Mouse (Mus musculus) embryonic stem cell, embryonic (primary cell): Measurements from ENCODE around the gene Kri1.

Experiments used
- CTCF ChIA-PET, 4 experiments: fragments of 300-600 bp in 2 of 4; fragments of 350-600 bp in 2 of 4; sonication (Branson Sonifier 250); formaldehyde crosslinking; loops; one replicate each; lab custom pipeline; 2022; ENCODE audit warnings: inconsistent platforms in 2 of 4; lab: Charles Lee
- POLR2A ChIA-PET, 4 experiments: fragments of 300-600 bp in 2 of 4; fragments of 350-600 bp in 2 of 4; sonication (Branson Sonifier 250); formaldehyde crosslinking; loops; one replicate each; lab custom pipeline; 2022; ENCODE audit warnings: antibody characterized with exemption in 4 of 4, inconsistent platforms in 1 of 4; lab: Charles Lee

Gene Kri1

DNA sequence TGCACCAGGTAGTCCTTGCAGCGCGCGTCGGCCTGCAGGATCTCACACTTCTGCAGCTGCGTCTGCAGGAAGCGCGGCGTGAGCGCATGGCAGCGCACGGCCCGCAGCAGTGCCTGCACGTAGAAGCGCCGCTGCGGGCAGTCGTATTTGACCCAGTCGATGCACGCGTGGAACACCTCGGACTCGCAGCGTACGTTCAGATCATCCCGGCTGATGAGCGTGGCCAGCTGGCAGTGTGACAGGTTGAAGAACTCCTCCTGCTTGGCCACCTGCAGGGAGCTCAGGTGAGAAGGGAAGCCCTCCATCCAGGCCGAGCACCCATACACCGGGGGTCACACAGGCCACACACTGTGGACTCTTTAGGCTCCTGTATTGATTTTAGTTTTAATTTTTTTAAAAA lies 54.0 kb downstream of the Kri1 start:
- CTCF ChIA-PET = interaction anchor here (0.5 to 1.6 kb wide), 9 partner anchors 10 to 97 kb away, joined by 3 to 8 read pairs (median 4); no protein-coding TSS in a partner anchor
- POLR2A ChIA-PET = interaction anchor here (0.6 to 2.3 kb wide), 16 partner anchors 9 to 176 kb away, joined by 3 to 27 read pairs (median 5); partner anchors contain the start of genes Cdkn2d (in 2 of the 4), Gm38431 (in 1 of the 4), Kri1 (in 1 of the 4) and Raver1 (in 1 of the 4)

DNA sequence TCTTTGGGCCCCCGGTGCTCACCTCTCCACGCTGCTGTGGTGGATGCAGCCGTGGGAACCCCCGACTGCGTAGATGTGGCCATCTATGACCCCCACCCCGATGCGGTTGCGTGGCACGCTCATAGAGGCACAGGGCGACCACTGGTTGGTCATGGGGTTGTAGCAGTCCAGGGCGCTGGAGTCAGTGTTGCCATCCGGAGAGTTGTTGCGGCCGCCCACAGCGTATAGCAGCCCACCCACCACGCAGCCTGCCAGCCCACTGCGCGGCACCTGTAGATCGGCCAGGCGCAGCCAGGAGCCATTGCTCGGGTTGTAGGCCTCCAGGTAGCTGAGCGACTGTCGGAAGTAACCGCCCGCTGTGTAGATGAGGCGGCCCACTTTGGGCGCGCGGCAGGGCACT lies 54.4 kb downstream of the Kri1 start:
- ChIA-PET CTCF (interaction anchor here in 3 of 4 experiments (0.6 to 1.6 kb wide), 8 partner anchors 9 to 72 kb away, joined by 3 to 8 read pairs (median 4); no protein-coding TSS in a partner anchor), POLR2A (interaction anchor here (0.6 to 2.3 kb wide), 13 partner anchors 8 to 176 kb away, joined by 3 to 27 read pairs (median 6); partner anchors contain the start of genes Cdkn2d (in 2 of the 4), Gm38431 (in 1 of the 4), Kri1 (in 1 of the 4) and Raver1 (in 1 of the 4))

DNA sequence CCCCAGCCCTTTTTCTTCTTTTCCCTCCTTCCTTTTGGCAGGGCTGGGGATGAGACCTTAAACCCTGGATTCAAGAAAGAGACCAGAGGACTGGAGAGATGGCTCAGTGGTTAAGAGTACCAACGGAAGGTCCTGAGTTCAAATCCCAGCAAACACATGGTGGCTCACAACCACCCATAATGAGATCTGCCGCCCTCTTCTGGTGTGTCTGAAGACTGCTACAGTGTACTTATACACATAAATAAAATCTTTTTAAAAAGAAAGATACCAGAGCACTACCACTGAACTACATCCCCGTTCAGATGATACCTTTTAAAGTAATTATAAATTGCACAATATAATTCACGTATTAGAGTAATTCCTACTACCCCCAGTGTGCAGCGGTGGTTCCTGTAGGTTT lies 54.9 kb downstream of the Kri1 start:
- ChIA-PET CTCF (interaction anchor here in 2 of 4 experiments (0.7 to 1.4 kb wide), 3 partner anchors 9 to 12 kb away, joined by 3 to 8 read pairs (median 5); no protein-coding TSS in a partner anchor), POLR2A (interaction anchor here in 2 of 4 experiments (1.1 to 2.3 kb wide), 4 partner anchors 9 to 58 kb away, joined by 3 to 27 read pairs (median 8); partner anchors contain the start of gene Cdkn2d (in 1 of the 2))

DNA sequence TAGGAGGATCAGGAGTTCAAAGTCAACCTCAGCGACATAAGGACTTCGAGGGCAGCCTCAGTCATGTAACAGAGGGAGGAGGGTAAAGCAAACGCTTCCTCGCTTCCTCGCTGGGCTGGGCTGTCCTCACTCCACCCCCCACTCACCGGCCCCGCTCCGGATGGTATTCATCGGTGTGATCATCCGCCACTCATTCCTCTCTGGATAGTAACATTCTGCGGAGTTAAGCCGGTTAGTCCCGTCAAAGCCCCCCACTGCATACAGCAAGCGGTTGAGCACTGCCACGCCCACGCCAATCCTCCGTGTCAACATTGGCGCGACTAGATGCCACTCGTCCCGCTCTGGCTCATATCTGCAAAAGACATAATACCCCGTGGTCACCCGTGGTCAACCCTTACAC lies 56.2 kb downstream of the Kri1 start:
- ChIA-PET CTCF (interaction anchor here in 1 of 4 experiments (0.6 to 1.8 kb wide), 2 partner anchors 11 to 380 kb away, joined by 3 to 6 read pairs; no protein-coding TSS in a partner anchor), POLR2A (interaction anchor here in 2 of 4 experiments (1.1 to 12.2 kb wide), 3 partner anchors 8 to 11 kb away, joined by 3 to 223 read pairs (median 7); partner anchors contain the start of gene Keap1 (in 1 of the 2))

DNA sequence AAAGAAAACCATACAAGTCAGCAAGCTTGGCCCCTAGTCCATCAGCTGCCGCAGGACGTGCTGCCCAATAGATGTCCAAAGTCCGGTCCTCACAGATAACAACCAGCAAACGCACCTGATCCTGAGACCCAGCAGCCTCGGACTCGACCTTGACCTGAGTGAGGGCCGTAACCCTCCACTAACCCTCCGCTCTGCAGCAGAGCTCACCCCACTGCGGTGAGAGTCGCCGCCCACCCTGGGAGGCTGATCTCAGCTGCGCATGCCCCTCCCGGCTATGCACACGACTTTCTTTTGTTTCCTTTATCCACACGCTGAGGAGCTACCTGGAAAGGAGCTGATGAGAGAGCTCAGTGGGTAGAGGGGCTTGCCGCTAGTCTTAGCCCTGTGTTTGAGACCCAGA lies 60.4 kb downstream of the Kri1 start:
- ChIA-PET POLR2A (interaction anchor here (0.5 to 12.2 kb wide), 23 partner anchors 10 to 673 kb away, joined by 3 to 223 read pairs (median 4); partner anchors contain the start of genes Keap1 (in 3 of the 4), Cdkn2d (in 2 of the 4), Carm1 (in 1 of the 4) and Gm38431 (in 1 of the 4)), CTCF (interaction anchor here (0.6 to 8.2 kb wide), 15 partner anchors 11 to 236 kb away, joined by 3 to 103 read pairs (median 5); partner anchors contain the start of genes Cdkn2d (in 2 of the 4), Ap1m2 (in 1 of the 4) and Keap1 (in 1 of the 4))

DNA sequence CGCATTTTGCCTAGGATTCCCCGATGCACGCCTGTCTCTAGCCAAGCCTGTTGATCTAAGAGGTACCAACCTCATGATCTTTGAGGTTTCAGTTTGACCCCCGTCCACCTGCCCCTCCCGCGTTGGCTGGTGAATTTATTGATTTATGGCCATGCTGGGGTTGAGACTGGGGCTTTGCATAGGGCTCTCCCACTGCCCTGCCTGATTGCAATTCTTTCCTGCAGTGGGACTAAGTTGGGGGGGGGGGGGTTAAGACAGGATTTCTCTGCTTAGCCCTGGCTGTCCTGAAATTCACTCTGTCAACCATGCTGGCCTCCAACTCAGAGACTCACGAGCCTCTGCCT lies 62.4 kb downstream of the Kri1 start:
- ChIA-PET CTCF (interaction anchor here in 3 of 4 experiments (0.5 to 8.2 kb wide), 10 partner anchors 13 to 320 kb away, joined by 3 to 103 read pairs (median 4); partner anchors contain the start of genes Keap1 (in 1 of the 3) and Qtrt1 (in 1 of the 3)), POLR2A (interaction anchor here in 3 of 4 experiments (0.6 to 12.2 kb wide), 16 partner anchors 9 to 321 kb away, joined by 3 to 223 read pairs (median 6); partner anchors contain the start of genes Gm38431 (in 2 of the 3), Keap1 (in 2 of the 3), Raver1 (in 2 of the 3) and Carm1 (in 1 of the 3))

DNA sequence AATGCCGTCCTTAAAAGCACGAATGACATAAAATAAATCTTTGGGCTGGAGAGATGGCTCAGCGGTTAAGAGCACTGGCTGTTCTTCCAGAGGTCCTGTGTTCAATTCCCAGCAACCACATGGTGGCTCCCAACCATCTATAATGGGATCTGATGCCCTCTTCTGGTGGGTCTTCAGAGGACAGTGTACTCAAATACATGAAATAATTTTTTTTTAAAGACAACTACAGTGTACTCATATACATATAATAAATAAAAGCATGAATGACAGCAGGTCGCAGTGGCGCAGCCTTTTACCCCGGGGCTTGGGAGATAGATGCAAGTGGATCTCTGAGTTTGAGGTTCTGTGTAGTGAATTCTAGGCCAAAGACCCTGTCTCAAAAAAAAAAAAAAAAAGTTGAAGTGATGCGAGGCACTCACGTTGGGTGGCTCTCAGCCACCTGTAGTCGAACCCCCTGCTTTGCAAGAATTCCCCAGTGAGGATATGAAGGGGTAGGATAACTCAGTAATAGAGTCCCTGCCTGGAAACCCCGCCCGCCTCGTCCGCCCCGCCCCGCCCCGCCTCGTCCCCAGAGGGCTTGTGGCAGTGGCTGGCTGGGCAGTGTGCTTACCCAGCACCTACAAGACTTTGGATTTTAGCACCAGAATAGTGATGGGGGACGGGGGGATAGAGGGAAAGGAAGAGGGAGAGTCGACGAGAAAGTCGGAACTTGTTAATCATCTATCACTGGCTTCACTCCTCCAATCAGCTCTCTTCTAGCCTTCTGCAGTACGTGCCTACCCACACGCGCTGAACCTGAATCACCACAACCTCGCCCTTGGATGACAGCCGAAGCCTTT lies 63.0 kb downstream of the Kri1 start:
- ChIA-PET POLR2A (interaction anchor here (0.7 to 12.2 kb wide), 64 partner anchors 7 to 499 kb away, joined by 3 to 223 read pairs (median 4); partner anchors contain the start of genes Atg4d (in 2 of the 4), Cdkn2d (in 2 of the 4), Gm38431 (in 2 of the 4) and Keap1 (in 2 of the 4)), CTCF (interaction anchor here in 3 of 4 experiments (0.5 to 8.2 kb wide), 18 partner anchors 9 to 1271 kb away, joined by 3 to 103 read pairs (median 6); partner anchors contain the start of genes Keap1 (in 1 of the 3) and Qtrt1 (in 1 of the 3))

DNA sequence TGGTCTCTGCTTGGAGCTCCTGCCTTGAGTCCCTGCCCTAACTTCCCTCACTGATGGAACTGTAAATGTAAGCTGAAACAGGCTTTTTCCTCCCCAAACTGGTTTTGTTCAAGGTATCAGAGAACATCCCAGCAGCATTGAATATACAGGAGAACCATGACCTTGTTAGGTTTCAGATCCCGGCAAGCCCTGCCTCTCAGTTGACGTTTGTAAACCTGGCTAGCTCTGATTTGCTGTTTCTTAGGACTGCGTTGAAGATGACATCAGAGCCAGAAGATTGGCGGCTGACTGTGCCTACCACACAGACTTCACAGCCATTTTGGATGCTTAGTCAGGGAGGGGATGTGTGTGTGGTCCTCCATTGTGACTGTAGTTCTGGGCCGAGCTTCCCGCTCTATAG lies 63.9 kb downstream of the Kri1 start:
- ChIA-PET CTCF (interaction anchor here (0.6 to 8.2 kb wide), 37 partner anchors 9 to 1272 kb away, joined by 3 to 103 read pairs (median 4); partner anchors contain the start of genes Atg4d (in 1 of the 4), Carm1 (in 1 of the 4), Cdkn2d (in 1 of the 4) and Icam5 (in 1 of the 4)), POLR2A (interaction anchor here (0.6 to 12.2 kb wide), 108 partner anchors 8 to 581 kb away, joined by 3 to 223 read pairs (median 4); partner anchors contain the start of genes Atg4d (in 3 of the 4), Keap1 (in 3 of the 4), Cdkn2d (in 2 of the 4) and Gm38431 (in 2 of the 4))

DNA sequence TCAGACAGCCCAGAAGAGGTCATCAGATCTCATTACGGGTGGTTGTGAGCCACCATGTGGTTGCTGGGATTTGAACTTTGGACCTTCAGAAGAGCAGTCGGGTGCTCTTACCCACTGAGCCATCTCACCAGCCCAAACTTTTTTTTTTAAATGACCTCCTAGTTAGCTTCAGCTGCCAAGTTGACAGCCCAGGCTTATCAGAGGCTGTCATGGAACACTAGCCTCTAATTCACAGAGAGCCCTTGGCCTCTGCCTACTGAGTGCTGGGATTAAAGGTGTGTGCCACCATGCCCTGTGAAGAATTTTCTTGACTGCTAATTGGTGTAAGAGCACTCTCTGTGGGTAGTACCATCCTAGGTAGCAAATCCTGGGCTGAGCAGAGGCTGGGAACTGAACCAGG lies 64.3 kb downstream of the Kri1 start:
- ChIA-PET POLR2A (interaction anchor here (0.6 to 12.2 kb wide), 109 partner anchors 9 to 581 kb away, joined by 3 to 223 read pairs (median 4); partner anchors contain the start of genes Atg4d (in 3 of the 4), Keap1 (in 3 of the 4), Cdkn2d (in 2 of the 4) and Gm38431 (in 2 of the 4)), CTCF (interaction anchor here (0.6 to 8.2 kb wide), 36 partner anchors 9 to 818 kb away, joined by 3 to 103 read pairs (median 4); partner anchors contain the start of genes Atg4d (in 1 of the 4), Carm1 (in 1 of the 4), Cdkn2d (in 1 of the 4) and Icam5 (in 1 of the 4))
